Mouse (Mus musculus): Measurements from ENCODE around the gene Alpi. TPM values are rescaled to one million over a fixed set of nuclear protein-coding genes. Genes with fewer than 3 reads are reported as not detected.

Alpi gene
- total RNA-seq (2021): not detected
- long read RNA-seq: 0 reads

GRCm38 (mm10) chr1:87101411-87101810, at the start of gene Alpi:
Gene Alpi, minus strand, starts transcription at chr1:87101606.
- no peak for DNase-seq (ENCODE audit: low spot score in 2 of 2)

- no peak for DNase-seq (ENCODE audit: low spot score in 2 of 2)
Measured at GRCm38 (mm10) chr1:87149422-87149821, 48.0 kb upstream of the Alpi start.

- DNase-seq (ENCODE audit: low spot score in 2 of 2): no peak
Measured at GRCm38 (mm10) chr1:87143141-87143540, 41.7 kb upstream of the Alpi start.

GRCm38 (mm10) chr1:87142456-87142855, 41.0 kb upstream of the Alpi start:
- peak in 1 of 2 experiments; percentile 33 for DNase-seq (ENCODE audit: low spot score in 2 of 2)

- DNase-seq (ENCODE audit: low spot score in 2 of 2): no peak
Measured at GRCm38 (mm10) chr1:87141550-87141949, 40.1 kb upstream of the Alpi start.

- DNase-seq (ENCODE audit: low spot score in 2 of 2): no peak
Measured at GRCm38 (mm10) chr1:87131803-87132202, 30.4 kb upstream of the Alpi start.

- peak; percentile 52 for DNase-seq (ENCODE audit: low spot score in 2 of 2)
Measured at GRCm38 (mm10) chr1:87127206-87128030, 26.0 kb upstream of the Alpi start.

- DNase-seq (ENCODE audit: low spot score in 2 of 2): no peak
Measured at GRCm38 (mm10) chr1:87124673-87125072, 23.3 kb upstream of the Alpi start, which contains the start of gene Akp3. Gene Akp3, plus strand, starts transcription at chr1:87124973.

- no peak for DNase-seq (ENCODE audit: low spot score in 2 of 2)
Measured at GRCm38 (mm10) chr1:87114784-87115183, 13.4 kb upstream of the Alpi start.

- DNase-seq (ENCODE audit: low spot score in 2 of 2): peak; percentile 33 to 46
Measured at GRCm38 (mm10) chr1:87111719-87112354, 10.4 kb upstream of the Alpi start.

- DNase-seq (ENCODE audit: low spot score in 2 of 2): no peak
Measured at GRCm38 (mm10) chr1:87108564-87108963, 7.2 kb upstream of the Alpi start.

- no peak for DNase-seq (ENCODE audit: low spot score in 2 of 2)
Measured at GRCm38 (mm10) chr1:87106536-87106935, 5.1 kb upstream of the Alpi start.

- no peak for DNase-seq (ENCODE audit: low spot score in 2 of 2)
Measured at GRCm38 (mm10) chr1:87103936-87104335, 2.5 kb upstream of the Alpi start.

GRCm38 (mm10) chr1:87102114-87102513, 708 bp upstream of the Alpi start:
- DNase-seq (ENCODE audit: low spot score in 2 of 2): no peak

- peak; percentile 58 to 72 for DNase-seq (ENCODE audit: low spot score in 2 of 2)
Measured at GRCm38 (mm10) chr1:87098358-87098975, 2.9 kb downstream of the Alpi start.

- no peak for DNase-seq (ENCODE audit: low spot score in 2 of 2)
Measured at GRCm38 (mm10) chr1:87095642-87096041, 5.8 kb downstream of the Alpi start.

- no peak for DNase-seq (ENCODE audit: low spot score in 2 of 2)
Measured at GRCm38 (mm10) chr1:87089828-87090227, 11.6 kb downstream of the Alpi start, which contains the start of gene Alppl2. Gene Alppl2, minus strand, starts transcription at chr1:87089928.

- no peak for DNase-seq (ENCODE audit: low spot score in 2 of 2)
Measured at GRCm38 (mm10) chr1:87089251-87089650, 12.2 kb downstream of the Alpi start.

- no peak for DNase-seq (ENCODE audit: low spot score in 2 of 2)
Measured at GRCm38 (mm10) chr1:87086964-87087363, 14.4 kb downstream of the Alpi start.

- DNase-seq (ENCODE audit: low spot score in 2 of 2): no peak
Measured at GRCm38 (mm10) chr1:87086196-87086595, 15.2 kb downstream of the Alpi start.

GRCm38 (mm10) chr1:87073776-87074175, 27.6 kb downstream of the Alpi start:
- DNase-seq (ENCODE audit: low spot score in 2 of 2): no peak

- DNase-seq (ENCODE audit: low spot score in 2 of 2): no peak
Measured at GRCm38 (mm10) chr1:87070720-87071119, 30.7 kb downstream of the Alpi start.

Measured in layer of hippocampus, postnatal 10 days (tissue).